Mouse (Mus musculus): Measurements from ENCODE around the gene Gpr101. TPM values are rescaled to one million over a fixed set of nuclear protein-coding genes. Genes with fewer than 3 reads are reported as not detected.

Gpr101 gene
- total RNA-seq (2022): not detected

DNA sequence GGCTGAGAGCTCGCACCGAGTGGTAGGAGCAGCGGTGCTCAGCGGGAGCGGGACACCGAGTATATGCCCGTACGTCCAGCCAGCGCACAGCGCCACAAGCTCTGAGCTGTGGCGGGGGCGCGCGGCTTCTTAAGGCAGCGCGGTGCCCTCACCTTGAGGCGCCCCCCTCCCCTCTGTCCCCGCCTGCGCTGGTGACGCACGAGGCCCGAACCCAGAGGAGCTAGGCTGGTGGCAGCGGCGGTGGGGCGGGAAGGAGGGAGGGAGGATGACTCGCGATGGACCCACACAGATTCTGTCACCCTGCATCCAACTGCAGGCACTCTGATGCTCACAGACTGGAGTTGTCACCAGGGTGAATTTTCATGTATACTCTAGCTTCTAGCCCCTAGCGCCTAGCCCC, at the start of gene Gpr101:
Gene Gpr101 (minus strand): TSS at position 124 of the 400 bp plus-strand sequence.
- no peak for DNase-seq (ENCODE audit: low spot score)

DNA sequence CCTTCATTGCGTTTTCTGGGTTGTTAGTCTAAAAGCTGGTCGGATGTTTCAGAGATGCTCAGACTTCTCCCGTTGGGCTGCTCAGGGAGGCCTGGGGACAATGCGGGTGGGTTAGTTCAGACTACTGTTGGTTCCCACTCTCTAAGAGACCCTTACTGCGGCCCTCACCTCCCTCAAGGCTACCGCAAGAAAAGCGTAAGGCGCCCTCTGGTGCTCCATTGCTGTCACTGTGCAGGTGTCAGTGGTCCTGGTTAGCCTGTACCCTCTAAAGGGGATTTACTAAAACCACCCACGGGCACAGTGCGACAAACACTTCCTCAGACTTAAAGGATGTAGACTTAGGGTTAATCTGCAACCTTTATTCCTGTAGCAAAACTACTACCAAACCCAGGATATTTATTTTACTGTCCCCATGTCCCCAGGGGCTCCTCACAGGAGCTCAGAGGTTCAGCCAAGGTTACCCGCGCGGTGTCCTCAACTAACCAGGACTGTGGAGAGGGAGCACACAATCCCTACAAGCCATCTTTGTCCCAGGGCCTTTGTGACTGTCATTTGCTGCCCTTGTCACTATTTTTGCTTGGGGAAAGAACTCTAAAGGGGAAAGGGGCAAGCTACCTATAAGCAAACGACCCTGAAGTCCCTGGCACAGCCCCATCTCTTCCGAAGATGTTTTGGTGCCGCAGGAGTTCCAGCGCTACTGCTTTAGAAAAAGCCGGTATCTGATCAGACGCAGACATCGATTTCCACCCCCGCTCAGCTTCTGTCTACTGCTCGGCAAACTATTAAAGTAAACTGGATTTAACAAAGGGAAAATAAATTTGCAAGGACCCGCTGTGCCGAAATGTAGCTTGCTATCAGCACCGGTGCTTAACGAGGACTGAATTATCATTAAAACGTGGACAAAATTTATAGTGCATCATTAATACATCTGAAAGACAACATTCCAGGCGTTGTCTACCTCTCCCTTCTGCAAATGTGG, 17.8 kb upstream of the Gpr101 start:
- no peak for DNase-seq (ENCODE audit: low spot score)

DNA sequence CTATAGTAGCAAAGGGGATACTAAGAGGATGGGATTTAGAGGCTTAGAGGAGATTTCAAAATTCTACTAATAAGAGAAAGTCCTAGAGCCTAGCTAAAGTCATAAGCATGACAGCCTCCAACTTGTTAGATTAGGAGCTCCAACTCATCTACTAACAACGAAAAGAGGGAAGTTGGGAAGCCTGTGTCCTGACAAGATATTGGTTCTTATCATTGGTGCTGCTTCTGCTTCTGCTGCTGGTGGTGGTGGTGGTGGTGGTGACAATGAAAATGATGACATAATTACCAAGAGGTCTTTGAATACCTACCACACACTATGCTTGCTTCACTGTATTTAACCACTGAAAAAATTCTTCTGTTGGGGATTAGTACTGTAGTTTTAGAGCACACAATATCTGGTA, 2.7 kb upstream of the Gpr101 start:
- no peak for DNase-seq (ENCODE audit: low spot score)

Other genes starting within 250 kb of the Gpr101 start
- gene Arhgef6, start 165.0 kb downstream of the Gpr101 start, total RNA-seq (2022): 10 to 100 TPM; 60.5 to 71.3 (median 67.7) TPM
- 10 to 100 TPM; 19.4 to 32.7 (median 23.2) TPM for gene Rbmx, start 110.7 kb downstream of the Gpr101 start, total RNA-seq (2022)
- not detected for gene Gm364, start 94.6 kb downstream of the Gpr101 start, total RNA-seq (2022)

All from heart, adult 8-10 months (tissue).